Mouse (Mus musculus) midbrain, embryonic 14.5 days (tissue): ENCODE measurements at regions not wholly inside any gene's neighbourhood (a gene's known extent, or its start where the extent isn't known, plus 50 kb on each side); places are given as distances from the start of the nearest gene placed in this dataset.
A peak's percentile ranks its signal among the peaks of the same experiment; 100 is the strongest.
"Not testable (repeated sequence)": the region's sequence is repeated elsewhere in the genome, so short reads cannot be mapped to it uniquely, and the experiment has no call there.

Experiments used
- ATAC-seq: fragments of 200-750 bp; cut with Nextera tagmentation; 2 replicates; pipeline ENCODE4 v1.8.0; 2017; ENCODE audit warnings: moderate number of reproducible peaks, moderate library complexity; ENCODE audit not compliant: low FRiP score, low TSS enrichment
- DNase-seq: peaks from one replicate; pipeline ENCODE4 v3.0.0-alpha.2; 2015
- H3K27ac ChIP-seq: fragments of 300-500 bp; sonication (generic); replicated peaks from 2 replicates; pipeline ENCODE4 v1.5.1; 2014; ENCODE audit warnings: mild to moderate bottlenecking, low read depth, low read length, moderate library complexity
- H3K27me3 ChIP-seq: fragments of 300-500 bp; sonication (generic); 2 replicates; pipeline ENCODE4 v1.6.1; 2014; ENCODE audit warnings: low read length, control low read depth, mixed read lengths; ENCODE audit not compliant: control insufficient read depth, insufficient read depth
- H3K36me3 ChIP-seq: fragments of 300-500 bp; sonication (generic); 2 replicates; pipeline ENCODE4 v1.6.1; 2014; ENCODE audit warnings: low read length, control low read depth; ENCODE audit not compliant: control insufficient read depth, insufficient read depth
- H3K4me1 ChIP-seq: fragments of 300-500 bp; sonication (generic); 2 replicates; pipeline ENCODE4 v1.6.1; 2014; ENCODE audit warnings: mild to moderate bottlenecking, antibody characterized with exemption, low read length, control low read depth; ENCODE audit not compliant: control insufficient read depth, insufficient read depth
- H3K4me2 ChIP-seq: fragments of 300-500 bp; sonication (generic); 2 replicates; pipeline ENCODE4 v1.6.1; 2014; ENCODE audit warnings: mild to moderate bottlenecking, low read length, moderate library complexity
- H3K4me3 ChIP-seq: fragments of 300-500 bp; sonication (generic); replicated peaks from 2 replicates; pipeline ENCODE4 v1.5.1; 2014; ENCODE audit warnings: low read depth, low read length
- H3K9ac ChIP-seq: fragments of 300-500 bp; sonication (generic); replicated peaks from 2 replicates; pipeline ENCODE4 v1.6.1; 2014; ENCODE audit warnings: mild to moderate bottlenecking, low read length, moderate library complexity
- H3K9me3 ChIP-seq: fragments of 300-500 bp; sonication (generic); 2 replicates; pipeline ENCODE4 v1.6.1; 2016; ENCODE audit warnings: low read length, control low read depth, mixed read lengths; ENCODE audit not compliant: control insufficient read depth
- WGBS: fragments of 180-500 bp; shearing (Covaris S2); extraction: QIAGEN DNeasy Blood & Tissue Kit; methylation state at CpG from one replicate; pipeline ENCODE4 v1.1.7; 2014; 5-methylcytosine and 5-hydroxymethylcytosine counted together

DNA sequence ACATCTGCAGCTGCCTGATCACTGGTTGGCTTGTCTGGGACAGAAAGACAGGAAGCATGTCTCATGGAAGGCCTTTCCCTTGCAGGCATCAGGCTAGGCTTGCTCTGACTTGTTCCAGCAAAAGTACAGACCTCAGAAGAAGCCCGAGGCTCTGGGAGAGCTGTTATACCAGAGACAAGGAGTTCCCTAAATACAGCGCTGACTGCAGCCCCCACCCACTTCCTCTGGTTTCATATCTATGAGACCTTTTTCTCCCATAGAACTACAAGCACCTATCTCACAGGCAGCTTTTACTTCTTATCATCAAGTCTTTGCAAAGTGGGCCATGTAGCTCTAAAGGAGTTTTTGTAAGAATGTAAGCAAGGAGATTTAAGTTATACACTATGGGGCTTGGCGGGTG lies 312.2 kb upstream of the Vmn1r3 start:
- ATAC-seq, DNase-seq: not testable (repeated sequence)
- WGBS, result no CpG with 5 or more reads among the region's 3 CpGs

DNA sequence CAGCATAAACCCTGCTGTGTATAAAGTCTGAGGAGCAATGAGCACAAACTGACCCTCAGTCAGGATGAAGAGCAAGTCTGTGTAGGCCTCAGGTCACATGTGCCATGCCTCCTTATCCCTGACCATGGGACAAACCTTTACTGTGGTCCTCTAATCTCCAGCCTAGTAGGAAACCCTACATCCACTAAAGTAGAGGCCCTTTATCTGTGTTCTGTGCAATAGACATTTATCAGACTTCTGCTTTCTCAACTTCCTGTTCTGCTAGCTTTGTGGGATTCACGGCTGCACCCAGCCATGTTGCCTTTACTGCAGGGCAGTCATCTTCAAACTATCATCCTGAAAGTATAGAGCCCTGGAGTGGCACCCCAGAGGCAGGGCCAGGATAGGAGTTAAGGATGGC lies 310.8 kb upstream of the Vmn1r3 start:
- not testable (repeated sequence) for ATAC-seq

More for the DNA sequence above, 312.2 kb upstream of the Vmn1r3 start:
- H3K27me3 ChIP-seq, H3K9ac ChIP-seq, H3K4me2 ChIP-seq, H3K27ac ChIP-seq, H3K36me3 ChIP-seq, H3K4me1 ChIP-seq, H3K4me3 ChIP-seq, H3K9me3 ChIP-seq: not testable (repeated sequence)

DNA sequence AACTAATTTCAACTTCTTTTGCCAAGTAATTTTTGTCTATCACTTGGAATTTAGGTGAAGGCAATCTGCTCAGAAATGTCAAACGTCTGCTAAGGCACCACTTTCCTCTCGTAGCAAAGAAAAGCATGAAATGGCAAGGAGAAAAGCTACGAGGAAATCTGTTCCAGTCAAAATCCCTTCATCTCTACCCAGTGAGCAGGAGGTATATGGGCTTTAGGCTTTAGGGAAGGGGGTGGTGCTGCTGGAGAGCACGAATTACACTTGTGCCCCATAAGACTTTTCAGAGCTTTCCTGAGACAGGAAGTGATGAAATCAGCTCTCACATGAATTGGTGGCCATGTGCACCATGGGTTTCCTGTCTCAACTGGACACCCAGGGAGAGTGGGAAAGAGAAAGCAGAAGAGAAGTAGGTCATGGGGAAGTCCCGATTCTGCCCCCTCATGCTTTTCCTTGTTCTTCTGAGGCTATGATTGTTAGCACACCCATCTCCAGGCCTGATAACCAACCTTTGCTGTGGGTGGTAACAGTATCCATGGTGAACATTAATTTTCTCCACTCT lies 309.0 kb upstream of the Vmn1r3 start:
- H3K9me3 ChIP-seq, H3K27me3 ChIP-seq, H3K36me3 ChIP-seq, H3K4me3 ChIP-seq, DNase-seq, ATAC-seq, H3K27ac ChIP-seq, H3K9ac ChIP-seq, H3K4me1 ChIP-seq, H3K4me2 ChIP-seq: not testable (repeated sequence)
- WGBS, result no CpG with 5 or more reads among the region's 5 CpGs

More for the DNA sequence above, 310.8 kb upstream of the Vmn1r3 start:
- not testable (repeated sequence) for DNase-seq, H3K4me3 ChIP-seq, H3K27ac ChIP-seq, H3K9ac ChIP-seq, H3K9me3 ChIP-seq, H3K36me3 ChIP-seq, H3K4me2 ChIP-seq, H3K27me3 ChIP-seq, H3K4me1 ChIP-seq
- WGBS, result 83% methylated on average over 1 of the region's 1 CpGs

DNA sequence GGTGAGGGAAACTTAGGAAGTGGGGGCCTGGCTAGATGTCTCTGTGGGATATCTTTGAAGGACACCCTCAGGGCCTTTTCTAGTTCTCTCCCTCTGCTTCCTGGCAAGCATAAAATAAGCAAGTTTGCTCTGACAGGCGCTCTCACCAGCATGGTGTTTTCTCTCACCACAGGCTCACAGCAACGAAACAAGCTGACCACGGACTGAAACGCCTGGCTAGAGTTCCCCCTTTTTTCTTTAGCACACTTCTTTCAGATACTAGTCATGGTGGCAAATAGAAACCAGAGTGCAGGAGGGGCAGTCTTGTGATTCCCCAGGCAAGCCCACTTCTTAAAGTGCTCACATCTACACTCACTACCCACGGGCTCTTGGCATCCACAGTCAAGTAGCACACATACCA lies 305.7 kb upstream of the Vmn1r3 start:
- H3K9ac ChIP-seq, H3K4me3 ChIP-seq, H3K4me2 ChIP-seq, H3K27ac ChIP-seq, H3K4me1 ChIP-seq, H3K36me3 ChIP-seq, DNase-seq, ATAC-seq, H3K9me3 ChIP-seq, H3K27me3 ChIP-seq: not testable (repeated sequence)
- no CpG with 5 or more reads among the region's 5 CpGs for WGBS

DNA sequence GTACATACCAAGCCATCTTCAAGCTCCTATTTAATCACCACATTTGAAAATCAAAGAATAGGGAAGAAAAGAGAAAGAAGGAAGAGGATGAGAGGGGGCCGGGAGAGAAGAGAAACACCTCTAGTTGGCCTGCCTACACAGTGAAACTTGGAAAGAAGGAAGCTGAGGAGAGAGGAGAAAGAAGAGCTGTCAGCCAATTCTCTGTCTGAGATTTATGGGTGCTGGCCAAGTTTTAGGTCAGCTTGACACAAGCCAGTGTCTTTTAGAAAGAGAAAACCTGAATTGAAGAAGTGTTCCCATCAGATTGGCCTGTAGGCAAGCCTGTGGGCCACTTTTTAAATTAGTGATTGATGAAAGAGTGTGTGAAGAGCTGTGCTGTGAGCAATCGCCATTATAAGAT lies 296.9 kb upstream of the Vmn1r3 start:
- 88% methylated on average over 2 of the region's 2 CpGs for WGBS
- Histone ChIP-seq H3K4me3 (no peak overlapping the region), H3K9me3 (no peaks in the 10 kb centered on the region), H3K4me2 (no peak overlapping the region), H3K4me1 (no peaks in the 10 kb centered on the region), H3K27ac (no peak overlapping the region), H3K36me3 (no peaks in the 10 kb centered on the region), H3K9ac (no peak overlapping the region), H3K27me3 (no peaks in the 10 kb centered on the region)
- DNase-seq (no peak), ATAC-seq (no peak)

DNA sequence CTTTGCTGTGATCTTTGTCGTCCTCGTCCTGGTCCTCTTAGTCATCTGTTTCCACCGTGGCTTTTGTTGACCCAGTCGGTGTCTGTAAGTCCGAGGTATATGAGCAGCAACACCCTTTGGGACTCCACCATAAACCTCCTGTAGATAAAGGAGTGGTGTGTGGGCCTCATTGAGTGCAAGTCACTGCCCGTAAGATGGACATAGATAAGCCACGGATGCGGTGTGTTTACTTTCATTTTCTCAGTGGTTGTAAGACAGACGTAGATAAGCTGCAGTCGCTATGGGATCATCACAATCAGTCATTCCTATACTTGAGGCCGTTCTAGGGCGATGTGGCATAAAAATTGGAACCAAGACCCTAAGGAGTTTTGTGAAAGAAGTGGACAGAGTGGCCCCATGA lies 271.6 kb upstream of the Vmn1r3 start:
- Histone ChIP-seq H3K9me3 (no peaks in the 10 kb centered on the region; the same call in 1 of the 2 replicates), H3K36me3 (no peaks in the 10 kb centered on the region), H3K4me2 (no peak overlapping the region), H3K4me1 (no peaks in the 10 kb centered on the region), H3K4me3 (no peak overlapping the region), H3K27me3 (no peaks in the 10 kb centered on the region), H3K9ac (no peak overlapping the region), H3K27ac (no peak overlapping the region)
- no peak for DNase-seq
- ATAC-seq, result no peak
- WGBS, result 95% methylated on average over 12 of the region's 12 CpGs

DNA sequence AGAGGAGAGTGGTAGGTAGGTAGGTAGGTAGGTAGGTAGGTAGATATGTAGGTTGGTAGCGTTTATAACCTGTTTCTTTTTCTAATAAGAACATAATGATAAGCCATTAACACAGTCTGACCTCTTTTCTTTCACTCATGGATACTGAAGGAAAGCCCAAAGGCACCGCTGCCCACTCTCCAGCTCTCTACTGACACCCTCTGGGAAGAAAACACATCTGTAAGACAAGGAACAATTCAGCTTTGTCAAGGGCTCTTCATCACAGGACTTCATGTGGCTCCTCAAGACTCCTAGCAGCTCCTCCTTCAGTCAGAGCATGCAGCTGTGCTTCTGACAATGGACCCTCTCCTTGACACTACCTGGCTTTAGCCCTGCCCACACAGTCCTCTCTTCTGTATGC lies 252.2 kb upstream of the Vmn1r3 start:
- ATAC-seq, H3K4me1 ChIP-seq, H3K4me2 ChIP-seq, H3K9ac ChIP-seq, H3K4me3 ChIP-seq, DNase-seq, H3K27ac ChIP-seq, H3K27me3 ChIP-seq, H3K36me3 ChIP-seq: not testable (repeated sequence)
- WGBS, result 81% methylated on average over 2 of the region's 2 CpGs
- peaks cover 20% of the 10 kb centered on the region for H3K9me3 ChIP-seq

DNA sequence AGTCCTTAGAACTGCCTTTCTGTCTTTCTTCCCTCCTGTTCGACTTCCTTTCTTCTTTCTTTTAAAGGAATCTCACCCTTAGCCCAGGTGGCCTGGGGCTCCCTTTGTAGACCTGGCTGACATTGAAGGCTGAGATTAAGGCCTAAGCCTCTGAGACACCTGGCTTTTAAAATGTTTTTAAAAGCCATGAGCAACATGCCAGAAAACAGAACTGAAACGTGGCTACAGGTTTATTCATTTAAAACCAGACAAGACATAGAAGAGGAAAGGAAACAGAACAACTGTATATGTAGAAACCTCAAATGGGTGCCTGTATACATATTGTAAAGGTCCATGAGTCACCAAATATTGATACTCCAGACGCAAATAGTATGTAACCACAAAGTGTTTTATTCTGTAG lies 242.8 kb upstream of the Vmn1r3 start:
- no peaks in the 10 kb centered on the region for H3K36me3 ChIP-seq
- no peak overlapping the region for H3K4me2 ChIP-seq
- WGBS, result 52% methylated on average over 3 of the region's 3 CpGs
- no peak overlapping the region for H3K9ac ChIP-seq
- no peak overlapping the region for H3K4me3 ChIP-seq
- DNase-seq (no peak), ATAC-seq (no peak)
- no peaks in the 10 kb centered on the region for H3K27me3 ChIP-seq
- no peak overlapping the region for H3K27ac ChIP-seq
- no peaks in the 10 kb centered on the region for H3K4me1 ChIP-seq
- H3K9me3 ChIP-seq, result peaks cover 2% of the 10 kb centered on the region; the same call in 1 of the 2 replicates

DNA sequence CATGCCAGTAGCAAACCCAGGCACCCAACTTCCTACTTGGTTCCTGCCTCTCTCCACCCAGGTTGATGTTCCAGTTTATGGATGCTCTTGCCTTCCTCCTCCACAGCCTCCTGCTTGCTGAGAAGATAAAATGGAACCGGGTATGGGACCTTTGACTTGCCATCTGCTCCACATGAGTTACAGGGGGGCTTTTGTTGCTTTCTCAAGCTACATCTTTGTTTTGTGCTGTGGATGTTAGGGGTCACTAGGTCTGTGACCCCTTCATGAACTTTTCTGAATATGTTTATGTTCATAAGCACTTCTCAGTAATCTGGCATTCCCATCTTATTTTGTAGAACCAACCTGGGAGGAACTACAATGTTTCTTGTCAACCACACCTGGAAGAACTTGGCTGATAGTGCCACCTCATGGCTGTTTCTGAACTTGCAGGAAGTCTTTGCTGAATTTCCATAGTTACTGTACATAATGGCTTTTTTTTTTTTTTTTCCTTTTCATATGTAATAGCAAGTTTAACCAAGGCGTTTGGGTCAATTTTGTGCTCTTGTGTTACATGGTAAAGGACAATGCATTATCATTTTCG lies 234.9 kb upstream of the Vmn1r3 start:
- Histone ChIP-seq H3K9me3 (peaks cover 2% of the 10 kb centered on the region; the same call in 1 of the 2 replicates), H3K9ac (no peak overlapping the region), H3K4me1 (no peaks in the 10 kb centered on the region), H3K4me3 (no peak overlapping the region), H3K27ac (no peak overlapping the region), H3K36me3 (no peaks in the 10 kb centered on the region), H3K4me2 (no peak overlapping the region), H3K27me3 (no peaks in the 10 kb centered on the region)
- ATAC-seq (no peak), DNase-seq (peak; percentile 1)
- 46% methylated on average over 3 of the region's 3 CpGs for WGBS
